Mouse (Mus musculus): ENCODE results near the gene Trim71.

DNA sequence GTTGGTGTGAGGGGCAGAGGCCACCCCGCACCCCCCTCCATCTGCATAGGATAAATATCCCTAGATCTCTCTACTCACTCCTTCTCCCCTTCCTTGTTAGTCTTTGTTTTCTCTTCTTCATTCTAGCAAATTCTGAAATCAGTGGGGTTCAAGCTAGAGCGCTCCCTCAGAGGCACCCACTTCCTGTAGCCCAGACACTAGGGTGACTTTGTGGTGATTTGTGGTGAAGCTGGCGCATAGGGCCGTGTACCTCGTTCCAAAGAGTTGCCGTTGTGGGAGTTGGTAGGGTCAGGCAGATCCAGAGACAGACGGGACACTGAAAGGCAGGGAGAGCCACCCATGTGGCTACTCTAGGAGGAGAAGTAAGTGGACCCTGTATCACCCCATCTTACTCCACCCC lies 101.6 kb downstream of the Trim71 start:
- no peak for TF ChIP-seq GATA1 (IDR thresholded peaks at IDR 0.05; ENCODE audit: borderline replicate concordance, low read length)
- TF ChIP-seq FLI1 (IDR thresholded peaks at IDR 0.05; ENCODE audit: low read length) = no peak
